Mouse (Mus musculus) heart, adult 18-20 months (tissue): ENCODE results near the gene A26c2. TPM values are rescaled to one million over a fixed set of nuclear protein-coding genes. Genes with fewer than 3 reads are reported as not detected.

Source experiments
- DNase-seq, 2 experiments: peaks; one replicate each; pipeline ENCODE4 v3.0.0; 2021 to 2022; ENCODE audit warnings: mixed read lengths in 1 of 2
- long read RNA-seq, 2 experiments: library from polyadenylated mRNA; stranded (forward); transcript quantifications; one replicate each; pipeline ENCODE4 v2.0.0; 2021
- total RNA-seq, 2 experiments: library from RNA; stranded (reverse); gene quantifications; 2 replicates each; pipeline ENCODE4 v1.2.3; 2021

A26c2 gene
- total RNA-seq: not detected
- long read RNA-seq, experiment 1: 0 reads
- long read RNA-seq, experiment 2: 0 reads

GRCm38 (mm10) chr7:62823573-62823972, at the start of gene A26c2:
Gene A26c2 (minus strand): TSS chr7:62823673.
- DNase-seq: no peak

GRCm38 (mm10) chr7:62851471-62851870, 28.0 kb upstream of the A26c2 start:
- DNase-seq: no peak
